Mouse (Mus musculus): ENCODE measurements around the gene Catsper1. TPM values are rescaled to one million over a fixed set of nuclear protein-coding genes. Genes with fewer than 3 reads are reported as not detected.

Catsper1 gene
- polyA plus RNA-seq, 1 experiment from 2014 or later, result not detected

GRCm38 (mm10) chr19:5306968-5307734 is 28.4 kb upstream of the Catsper1 start:
- Histone ChIP-seq H3K9ac (replicated peaks; ENCODE audit: low read depth, low read length) (no peak overlapping the region), H3K4me2 (ENCODE audit: low read depth, low read length) (no peak overlapping the region), H3K36me3 (ENCODE audit: control insufficient read depth, insufficient read depth, low read length) (peaks cover 30% of the 10 kb centered on the region), H3K4me3 (ENCODE audit: low read depth, low read length) (no peak overlapping the region), H3K27me3 (ENCODE audit: control insufficient read depth, insufficient read depth, low read length) (no peaks in the 10 kb centered on the region), H3K9me3 (ENCODE audit: control insufficient read depth, low read length) (no peaks in the 10 kb centered on the region), H3K27ac (ENCODE audit: low read depth, low read length) (no peak overlapping the region), H3K4me1 (ENCODE audit: control insufficient read depth, insufficient read depth, low read length) (no peaks in the 10 kb centered on the region)
- 42% methylated on average over 98 of the region's 98 CpGs for WGBS
- no peak for ATAC-seq (ENCODE audit: low read depth)

- ATAC-seq (ENCODE audit: low read depth), result no peak
These were observed 26.5 kb upstream of the Catsper1 start for GRCm38 (mm10) chr19:5309025-5309424.

GRCm38 (mm10) chr19:5313189-5313588 is 22.4 kb upstream of the Catsper1 start:
- Histone ChIP-seq H3K36me3 (ENCODE audit: control insufficient read depth, insufficient read depth, low read length) (no peaks in the 10 kb centered on the region), H3K9ac (replicated peaks; ENCODE audit: low read depth, low read length) (no peak overlapping the region), H3K4me2 (ENCODE audit: low read depth, low read length) (no peak overlapping the region), H3K4me3 (ENCODE audit: low read depth, low read length) (no peak overlapping the region), H3K9me3 (ENCODE audit: control insufficient read depth, low read length) (no peaks in the 10 kb centered on the region), H3K27ac (ENCODE audit: low read depth, low read length) (no peak overlapping the region), H3K27me3 (ENCODE audit: control insufficient read depth, insufficient read depth, low read length) (no peaks in the 10 kb centered on the region), H3K4me1 (ENCODE audit: control insufficient read depth, insufficient read depth, low read length) (no peaks in the 10 kb centered on the region)
- 96% methylated on average over 8 of the region's 8 CpGs for WGBS
- ATAC-seq (ENCODE audit: low read depth), result no peak

More at GRCm38 (mm10) chr19:5309025-5309424, 26.5 kb upstream of the Catsper1 start:
- Histone ChIP-seq H3K9ac (replicated peaks; ENCODE audit: low read depth, low read length) (no peak overlapping the region), H3K27ac (ENCODE audit: low read depth, low read length) (no peak overlapping the region), H3K4me3 (ENCODE audit: low read depth, low read length) (no peak overlapping the region), H3K9me3 (ENCODE audit: control insufficient read depth, low read length) (no peaks in the 10 kb centered on the region), H3K4me1 (ENCODE audit: control insufficient read depth, insufficient read depth, low read length) (no peaks in the 10 kb centered on the region), H3K4me2 (ENCODE audit: low read depth, low read length) (no peak overlapping the region), H3K27me3 (ENCODE audit: control insufficient read depth, insufficient read depth, low read length) (no peaks in the 10 kb centered on the region), H3K36me3 (ENCODE audit: control insufficient read depth, insufficient read depth, low read length) (peaks cover 22% of the 10 kb centered on the region; the same call in 1 of the 2 replicates)
- WGBS, result 86% methylated on average over 7 of the region's 7 CpGs

GRCm38 (mm10) chr19:5323801-5324200 is 11.7 kb upstream of the Catsper1 start:
- H3K9me3 ChIP-seq (ENCODE audit: control insufficient read depth, low read length), result no peaks in the 10 kb centered on the region
- WGBS, result 72% methylated on average over 17 of the region's 17 CpGs
- H3K4me3 ChIP-seq (ENCODE audit: low read depth, low read length), result no peak overlapping the region
- H3K27ac ChIP-seq (ENCODE audit: low read depth, low read length), result no peak overlapping the region
- no peaks in the 10 kb centered on the region for H3K27me3 ChIP-seq (ENCODE audit: control insufficient read depth, insufficient read depth, low read length)
- ATAC-seq (ENCODE audit: low read depth), result no peak
- H3K9ac ChIP-seq (replicated peaks; ENCODE audit: low read depth, low read length), result no peak overlapping the region
- H3K4me1 ChIP-seq (ENCODE audit: control insufficient read depth, insufficient read depth, low read length), result no peaks in the 10 kb centered on the region
- no peak overlapping the region for H3K4me2 ChIP-seq (ENCODE audit: low read depth, low read length)
- no peaks in the 10 kb centered on the region for H3K36me3 ChIP-seq (ENCODE audit: control insufficient read depth, insufficient read depth, low read length)

- no peaks in the 10 kb centered on the region for H3K4me1 ChIP-seq (ENCODE audit: control insufficient read depth, insufficient read depth, low read length)
- ATAC-seq (ENCODE audit: low read depth), result no peak
These were observed 7.6 kb upstream of the Catsper1 start for GRCm38 (mm10) chr19:5327970-5328369.

GRCm38 (mm10) chr19:5334741-5335140 is 800 bp upstream of the Catsper1 start:
- WGBS, result 83% methylated on average over 5 of the region's 5 CpGs
- H3K27ac ChIP-seq (ENCODE audit: low read depth, low read length), result no peak overlapping the region

More at GRCm38 (mm10) chr19:5327970-5328369, 7.6 kb upstream of the Catsper1 start:
- H3K36me3 ChIP-seq (ENCODE audit: control insufficient read depth, insufficient read depth, low read length), result no peaks in the 10 kb centered on the region
- no peaks in the 10 kb centered on the region for H3K27me3 ChIP-seq (ENCODE audit: control insufficient read depth, insufficient read depth, low read length)
- no peak overlapping the region for H3K27ac ChIP-seq (ENCODE audit: low read depth, low read length)
- H3K4me3 ChIP-seq (ENCODE audit: low read depth, low read length), result no peak overlapping the region
- WGBS, result 73% methylated on average over 19 of the region's 19 CpGs
- H3K9me3 ChIP-seq (ENCODE audit: control insufficient read depth, low read length), result no peaks in the 10 kb centered on the region
- no peak overlapping the region for H3K4me2 ChIP-seq (ENCODE audit: low read depth, low read length)
- H3K9ac ChIP-seq (replicated peaks; ENCODE audit: low read depth, low read length), result no peak overlapping the region

GRCm38 (mm10) chr19:5337975-5338374 is 2.4 kb downstream of the Catsper1 start:
- no peak overlapping the region for H3K4me2 ChIP-seq (ENCODE audit: low read depth, low read length)
- no peaks in the 10 kb centered on the region for H3K9me3 ChIP-seq (ENCODE audit: control insufficient read depth, low read length)
- no peak overlapping the region for H3K9ac ChIP-seq (replicated peaks; ENCODE audit: low read depth, low read length)
- H3K4me1 ChIP-seq (ENCODE audit: control insufficient read depth, insufficient read depth, low read length), result no peaks in the 10 kb centered on the region
- WGBS, result 21% methylated on average over 5 of the region's 5 CpGs
- no peaks in the 10 kb centered on the region for H3K36me3 ChIP-seq (ENCODE audit: control insufficient read depth, insufficient read depth, low read length)
- H3K27ac ChIP-seq (ENCODE audit: low read depth, low read length), result no peak overlapping the region
- H3K27me3 ChIP-seq (ENCODE audit: control insufficient read depth, insufficient read depth, low read length), result no peaks in the 10 kb centered on the region
- H3K4me3 ChIP-seq (ENCODE audit: low read depth, low read length), result no peak overlapping the region
- no peak for ATAC-seq (ENCODE audit: low read depth)

More at GRCm38 (mm10) chr19:5334741-5335140, 800 bp upstream of the Catsper1 start:
- no peaks in the 10 kb centered on the region for H3K9me3 ChIP-seq (ENCODE audit: control insufficient read depth, low read length)
- ATAC-seq (ENCODE audit: low read depth), result no peak
- H3K36me3 ChIP-seq (ENCODE audit: control insufficient read depth, insufficient read depth, low read length), result no peaks in the 10 kb centered on the region
- no peaks in the 10 kb centered on the region for H3K27me3 ChIP-seq (ENCODE audit: control insufficient read depth, insufficient read depth, low read length)
- H3K9ac ChIP-seq (replicated peaks; ENCODE audit: low read depth, low read length), result no peak overlapping the region
- H3K4me3 ChIP-seq (ENCODE audit: low read depth, low read length), result no peak overlapping the region
- H3K4me2 ChIP-seq (ENCODE audit: low read depth, low read length), result no peak overlapping the region
- no peaks in the 10 kb centered on the region for H3K4me1 ChIP-seq (ENCODE audit: control insufficient read depth, insufficient read depth, low read length)

GRCm38 (mm10) chr19:5341360-5341759 is 5.8 kb downstream of the Catsper1 start:
- Histone ChIP-seq H3K27me3 (ENCODE audit: control insufficient read depth, insufficient read depth, low read length) (no peaks in the 10 kb centered on the region), H3K36me3 (ENCODE audit: control insufficient read depth, insufficient read depth, low read length) (no peaks in the 10 kb centered on the region), H3K4me3 (ENCODE audit: low read depth, low read length) (no peak overlapping the region), H3K9ac (replicated peaks; ENCODE audit: low read depth, low read length) (no peak overlapping the region), H3K27ac (ENCODE audit: low read depth, low read length) (no peak overlapping the region), H3K4me2 (ENCODE audit: low read depth, low read length) (no peak overlapping the region), H3K9me3 (ENCODE audit: control insufficient read depth, low read length) (no peaks in the 10 kb centered on the region), H3K4me1 (ENCODE audit: control insufficient read depth, insufficient read depth, low read length) (no peaks in the 10 kb centered on the region)
- ATAC-seq (ENCODE audit: low read depth), result no peak
- WGBS, result 92% methylated on average over 7 of the region's 7 CpGs

- no peak for ATAC-seq (ENCODE audit: low read depth)
- H3K4me1 ChIP-seq (ENCODE audit: control insufficient read depth, insufficient read depth, low read length), result no peaks in the 10 kb centered on the region
- H3K27me3 ChIP-seq (ENCODE audit: control insufficient read depth, insufficient read depth, low read length), result no peaks in the 10 kb centered on the region
- H3K4me2 ChIP-seq (ENCODE audit: low read depth, low read length), result no peak overlapping the region
- no peak overlapping the region for H3K9ac ChIP-seq (replicated peaks; ENCODE audit: low read depth, low read length)
- H3K36me3 ChIP-seq (ENCODE audit: control insufficient read depth, insufficient read depth, low read length), result no peaks in the 10 kb centered on the region
- H3K4me3 ChIP-seq (ENCODE audit: low read depth, low read length), result no peak overlapping the region
- H3K27ac ChIP-seq (ENCODE audit: low read depth, low read length), result no peak overlapping the region
- H3K9me3 ChIP-seq (ENCODE audit: control insufficient read depth, low read length), result no peaks in the 10 kb centered on the region
- 80% methylated on average over 6 of the region's 6 CpGs for WGBS
These were observed 10.0 kb downstream of the Catsper1 start for GRCm38 (mm10) chr19:5345297-5346131.

Data from neural tube, embryonic 14.5 days (tissue).